Comparison of ENCODE assay signal across 24 mouse cellular contexts in the genomic region with DNA sequence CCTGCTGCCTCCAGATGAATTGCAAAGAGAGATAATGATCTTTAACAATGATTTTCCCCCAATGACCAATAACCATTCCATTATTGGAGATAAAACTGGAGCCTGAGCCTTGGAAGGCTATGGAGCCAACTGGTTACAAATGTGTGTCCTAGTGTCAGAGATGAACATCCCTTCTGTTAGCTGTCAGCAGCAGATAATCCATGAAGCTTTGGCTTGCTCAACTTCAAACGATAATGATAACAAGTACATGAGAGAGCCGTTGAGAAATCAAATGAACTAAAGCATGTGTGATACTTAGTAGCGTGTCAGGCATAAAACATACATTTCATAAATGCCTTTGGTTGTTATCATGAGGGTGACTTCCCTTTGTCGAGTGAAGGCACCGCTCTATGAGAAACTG.
DNase-seq lines count a peak whose midpoint lies in the region; ATAC-seq and TF ChIP-seq lines count a peak whose summit lies in the region.
"Had no signal": no experiment of that assay in that cellular context is flagged by ENCODE, and none has a peak within 500 bp of the region (broad histone marks: within the 10 kb centered on the region; RNA-seq: fewer than 3 reads in every experiment).

No protein-coding gene starts in this region.

- DNase-seq in heart, adult 11 months, result peak; percentile 34
- DNase-seq in heart, postnatal 10 days, result no peak
- DNase-seq in lung, postnatal 4 days, result no peak
- DNase-seq in lung, postnatal 10 days, result peak; percentile 16
- DNase-seq in lung, adult 2 months, result no peak
- DNase-seq: adrenal gland, adult 8-10 months; adrenal gland, postnatal 14 days; adrenal gland, postnatal 36 days; B cell, adult 2 months; cerebellum, adult 11-12 months; cerebellum, adult 2 months; cerebellum, adult 9-10 months; cerebellum, postnatal 10 days; cerebellum, postnatal 25 days had no signal

- H3K4me1 ChIP-seq in lung, embryonic 16.5 days (replicated peaks; ENCODE audit: control insufficient read depth, insufficient read depth, low read length), result no peaks in the 10 kb centered on the region
- no peaks in the 10 kb centered on the region for H3K4me1 ChIP-seq in lung, adult 2 months (ENCODE audit: control insufficient read depth, insufficient read depth, low read length)

- no peak overlapping the region for H3K27ac ChIP-seq in lung, embryonic 16.5 days (ENCODE audit: low read length)
- H3K27ac ChIP-seq: embryonic facial prominence, embryonic 10.5 days; embryonic facial prominence, embryonic 12.5 days; forebrain, embryonic 13.5 days; forebrain, embryonic 15.5 days had no signal

- 63% methylated on average over 5 of the region's 5 CpGs for WGBS in lung, embryonic 16.5 days
- 70% methylated on average over 5 of the region's 5 CpGs for WGBS in lung, adult 2 months

- intact Hi-C loops in heart, postnatal 10 days (cut with DNase I), result no loop called here

- no peak overlapping the region for H3K9ac ChIP-seq in lung, embryonic 16.5 days (ENCODE audit: low read length)
- H3K9ac ChIP-seq: embryonic facial prominence, embryonic 12.5 days; forebrain, embryonic 13.5 days; forebrain, embryonic 15.5 days had no signal

- H3K4me2 ChIP-seq in lung, embryonic 16.5 days (ENCODE audit: low read depth, low read length), result no peak overlapping the region
- H3K4me2 ChIP-seq: embryonic facial prominence, embryonic 12.5 days; forebrain, embryonic 13.5 days; forebrain, embryonic 15.5 days had no signal

- H3K36me3 ChIP-seq in lung, embryonic 16.5 days (ENCODE audit: control insufficient read depth, insufficient read depth, low read length), result no peaks in the 10 kb centered on the region
- H3K36me3 ChIP-seq: embryonic facial prominence, embryonic 10.5 days; embryonic facial prominence, embryonic 12.5 days; forebrain, embryonic 15.5 days; G1E had no signal

- no peaks in the 10 kb centered on the region for H3K27me3 ChIP-seq in lung, embryonic 16.5 days (ENCODE audit: control insufficient read depth, insufficient read depth, low read depth, low read length)
- H3K27me3 ChIP-seq: CH12.LX; embryonic facial prominence, embryonic 12.5 days; forebrain, embryonic 13.5 days; forebrain, embryonic 15.5 days; Patski had no signal

- ATAC-seq in lung, embryonic 16.5 days (ENCODE audit: low read depth), result peak; percentile 61; the same call in 1 of the 2 replicates
- ATAC-seq: activated CD4-positive, CD25-positive, alpha-beta regulatory T cell, adult 4 months; CD4-positive, CD25-positive, alpha-beta regulatory T cell, adult 4 months; forebrain, embryonic 13.5 days; forebrain, embryonic 15.5 days; Patski had no signal

- H3K4me3 ChIP-seq in lung, embryonic 16.5 days (ENCODE audit: low read length), result no peak overlapping the region
- no peak overlapping the region for H3K4me3 ChIP-seq in lung, adult 2 months (replicated peaks; ENCODE audit: extremely low read depth, low read depth, low read length)
- H3K4me3 ChIP-seq: embryonic facial prominence, embryonic 10.5 days; embryonic facial prominence, embryonic 12.5 days; forebrain, embryonic 13.5 days; forebrain, embryonic 15.5 days had no signal

- no peaks in the 10 kb centered on the region for H3K9me3 ChIP-seq in lung, embryonic 16.5 days (ENCODE audit: control insufficient read depth, low read length)
- H3K9me3 ChIP-seq: embryonic facial prominence, embryonic 10.5 days; embryonic facial prominence, embryonic 12.5 days; forebrain, embryonic 13.5 days; forebrain, embryonic 15.5 days; G1E had no signal

- no peak for TF ChIP-seq POLR2A in lung, adult 2 months (IDR thresholded peaks at IDR 0.05; ENCODE audit: borderline replicate concordance, extremely low read depth, low read depth, low read length)

- no peak for TF ChIP-seq CTCF in lung, adult 2 months (IDR thresholded peaks at IDR 0.05; ENCODE audit: insufficient read depth, low read length)

Comparison
In these comparisons a context has a peak if more than half of its experiments do, and no peak if none do; other contexts are left out.
1. DNase-seq: peak in heart, adult 11 months (single experiment) and lung, postnatal 10 days (single experiment); none in heart, postnatal 10 days (0 of 2), lung, postnatal 4 days (0 of 2) and lung, adult 2 months (single experiment).